Mouse (Mus musculus) ES-Bruce4 (cell line): ENCODE measurements around the gene Snrnp27. TPM values are rescaled to one million over a fixed set of nuclear protein-coding genes. Genes with fewer than 3 reads are reported as not detected.
A peak's percentile ranks its signal among the peaks of the same experiment; 100 is the strongest.

ENCODE experiments used
- H3K27ac ChIP-seq: 2 replicates; pipeline ENCODE4 v1.5.1; 2012; ENCODE audit warnings: low read length, inconsistent platforms; ENCODE audit not compliant: insufficient read depth
- H3K27me3 ChIP-seq: 2 replicates; pipeline ENCODE4 v1.6.1; 2012; ENCODE audit warnings: mild to moderate bottlenecking, low read length, inconsistent platforms; ENCODE audit not compliant: control insufficient read depth, poor library complexity, insufficient read depth, severe bottlenecking
- H3K36me3 ChIP-seq: 2 replicates; pipeline ENCODE4 v1.6.1; 2012; ENCODE audit warnings: inconsistent platforms, mild to moderate bottlenecking, low read length, moderate library complexity; ENCODE audit not compliant: control insufficient read depth, poor library complexity, insufficient read depth, severe bottlenecking
- H3K4me1 ChIP-seq: one replicate; pipeline ENCODE4 v1.8.1; 2011; ENCODE audit warnings: low read length; ENCODE audit not compliant: control insufficient read depth, insufficient read depth
- H3K4me3 ChIP-seq: 2 replicates; pipeline ENCODE4 v1.5.1; 2011; ENCODE audit warnings: low read depth, mild to moderate bottlenecking, low read length
- H3K9ac ChIP-seq: 2 replicates; pipeline ENCODE4 v1.6.1; 2012; ENCODE audit warnings: low read depth, mild to moderate bottlenecking, inconsistent platforms; ENCODE audit not compliant: poor library complexity, severe bottlenecking
- H3K9me3 ChIP-seq: replicated peaks from 2 replicates; pipeline ENCODE4 v1.6.1; 2012; ENCODE audit warnings: mild to moderate bottlenecking, low read length, inconsistent platforms; ENCODE audit not compliant: control insufficient read depth, poor library complexity, insufficient read depth, severe bottlenecking
- CTCF ChIP-seq: IDR thresholded peaks from one replicate; pipeline ENCODE4 v1.8.1; 2011; ENCODE audit warnings: low read depth, low read length
- EP300 ChIP-seq: IDR thresholded peaks from 2 replicates; pipeline ENCODE4 v1.6.1; 2011; ENCODE audit warnings: low read depth, low read length; ENCODE audit not compliant: insufficient read depth
- POLR2A ChIP-seq: IDR thresholded peaks from one replicate; pipeline ENCODE4 v1.8.1; 2011; ENCODE audit warnings: low read length; ENCODE audit not compliant: insufficient read depth
- polyA plus RNA-seq: library from polyadenylated mRNA; stranded (reverse); fragments of >200 nt; gene quantifications from 2 replicates; pipeline ENCODE4 v1.2.4, GENCODE M21; 2011; ENCODE audit warnings: low read depth; ENCODE audit not compliant: missing spikeins, insufficient read depth, insufficient read length

The Snrnp27 gene
- polyA plus RNA-seq, 1 experiment = 93.5 TPM

DNA sequence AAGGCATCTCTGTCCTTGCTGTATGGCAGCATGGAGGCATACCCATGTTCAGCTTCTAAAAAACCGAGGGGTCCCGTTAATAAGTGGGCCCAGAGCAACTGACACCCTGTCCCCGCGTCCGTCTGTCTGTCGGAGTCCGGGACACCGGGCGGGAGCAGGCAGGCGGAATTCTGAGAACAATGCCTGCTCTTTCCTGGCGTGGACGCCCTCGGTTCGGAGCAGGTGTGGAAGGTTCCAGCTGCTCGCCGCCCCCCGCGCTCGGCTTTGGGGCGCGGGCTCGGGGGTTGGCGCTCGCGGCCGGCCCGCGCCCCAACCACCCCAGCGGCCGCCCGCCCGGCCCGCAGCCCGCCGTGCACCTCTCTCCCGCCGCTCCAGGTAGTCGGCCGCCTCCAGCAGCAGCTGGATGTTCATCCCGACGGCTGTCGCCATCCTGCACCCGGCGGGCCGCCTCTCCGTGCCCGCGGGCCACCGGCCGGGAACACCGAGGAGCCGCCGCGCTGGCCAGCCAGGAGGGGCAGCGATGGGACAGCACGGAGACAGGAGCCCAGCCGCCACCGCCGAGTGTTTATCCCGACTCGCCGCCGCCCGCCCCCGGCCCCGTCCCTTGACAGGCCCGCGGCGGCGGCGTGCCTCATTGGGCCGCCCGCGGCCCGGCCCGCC, 15.6 kb downstream of the Snrnp27 start, which contains the start of gene Mxd1:
Gene Mxd1 (minus strand): TSS at position 582 of the 660 bp plus-strand sequence.
- peak within 1 kb of the TSS; percentile 73 for H3K9ac ChIP-seq
- no peaks in the 10 kb centered on the region for H3K27me3 ChIP-seq
- H3K4me1 ChIP-seq = no peaks in the 10 kb centered on the region
- H3K27ac ChIP-seq = no peak within 1 kb of the TSS
- peak within 1 kb of the TSS; percentile 70 for H3K4me3 ChIP-seq
- TF ChIP-seq EP300 = no peak
- no peak for TF ChIP-seq CTCF
- no peak for TF ChIP-seq POLR2A
- H3K36me3 ChIP-seq = no peaks in the 10 kb centered on the region
- H3K9me3 ChIP-seq = no peaks in the 10 kb centered on the region

- Histone ChIP-seq H3K9me3 (no peaks in the 10 kb centered on the region), H3K4me1 (no peaks in the 10 kb centered on the region), H3K4me3 (no peak overlapping the region), H3K27me3 (no peaks in the 10 kb centered on the region), H3K9ac (no peak overlapping the region), H3K27ac (no peak overlapping the region), H3K36me3 (no peaks in the 10 kb centered on the region)
- TF ChIP-seq EP300 (no peak), CTCF (no peak), POLR2A (no peak)
Observed at GRCm38 (mm10) chr6:86667061-86667460, 17.3 kb downstream of the Snrnp27 start.

- Histone ChIP-seq H3K9ac (no peak overlapping the region), H3K27ac (no peak overlapping the region), H3K4me1 (no peaks in the 10 kb centered on the region), H3K9me3 (no peaks in the 10 kb centered on the region), H3K36me3 (no peaks in the 10 kb centered on the region), H3K27me3 (no peaks in the 10 kb centered on the region), H3K4me3 (no peak overlapping the region)
- TF ChIP-seq CTCF (no peak), EP300 (no peak)
Observed at GRCm38 (mm10) chr6:86665560-86666307, 18.6 kb downstream of the Snrnp27 start.

GRCm38 (mm10) chr6:86665076-86665475, 19.2 kb downstream of the Snrnp27 start:
- no peak overlapping the region for H3K9ac ChIP-seq
- H3K4me3 ChIP-seq = no peak overlapping the region
- no peak overlapping the region for H3K27ac ChIP-seq
- H3K9me3 ChIP-seq = no peaks in the 10 kb centered on the region
- TF ChIP-seq CTCF (no peak), POLR2A (no peak), EP300 (no peak)
- no peaks in the 10 kb centered on the region for H3K36me3 ChIP-seq
- H3K27me3 ChIP-seq = no peaks in the 10 kb centered on the region
- H3K4me1 ChIP-seq = no peaks in the 10 kb centered on the region

GRCm38 (mm10) chr6:86660161-86660877, 24.0 kb downstream of the Snrnp27 start:
- TF ChIP-seq POLR2A = no peak
- no peak for TF ChIP-seq CTCF
- TF ChIP-seq EP300 = no peak
- no peak overlapping the region for H3K9ac ChIP-seq
- no peaks in the 10 kb centered on the region for H3K36me3 ChIP-seq
- H3K9me3 ChIP-seq = no peaks in the 10 kb centered on the region
- H3K4me3 ChIP-seq = no peak overlapping the region
- no peak overlapping the region for H3K27ac ChIP-seq
- H3K4me1 ChIP-seq = no peaks in the 10 kb centered on the region
- H3K27me3 ChIP-seq = no peaks in the 10 kb centered on the region

GRCm38 (mm10) chr6:86658501-86658900, 25.8 kb downstream of the Snrnp27 start:
- Histone ChIP-seq H3K27ac (no peak overlapping the region), H3K36me3 (no peaks in the 10 kb centered on the region), H3K4me3 (no peak overlapping the region), H3K9me3 (no peaks in the 10 kb centered on the region), H3K9ac (no peak overlapping the region), H3K27me3 (no peaks in the 10 kb centered on the region), H3K4me1 (no peaks in the 10 kb centered on the region)
- TF ChIP-seq POLR2A = no peak
- TF ChIP-seq EP300 = no peak
- TF ChIP-seq CTCF = no peak
